Mouse (Mus musculus) CH12.LX (cell line): ENCODE measurements around the gene Plcb2.

Experiments
- CTCF ChIP-seq, 2 experiments: IDR thresholded peaks in 1 of 2; conservative IDR thresholded peaks in 1 of 2; 2 replicates each; pipeline ENCODE4 v1.5.1; 2011 to 2012; ENCODE audit warnings: low read depth in 2 of 2, low read length in 2 of 2, improper control_type of control experiment in 1 of 2, inconsistent platforms in 1 of 2, mild to moderate bottlenecking in 1 of 2, moderate library complexity in 1 of 2
- EP300 ChIP-seq: IDR thresholded peaks from 2 replicates; pipeline ENCODE4 v1.6.1; 2011; ENCODE audit warnings: low read length, improper control_type of control experiment
- NRF1 ChIP-seq: IDR thresholded peaks from 2 replicates; pipeline ENCODE4 v1.6.1; 2014; ENCODE audit warnings: low read depth, mild to moderate bottlenecking, inconsistent platforms, low read length, improper control_type of control experiment, moderate library complexity
- POLR2A ChIP-seq: IDR thresholded peaks from 2 replicates; pipeline ENCODE4 v1.6.1; 2011; ENCODE audit warnings: low read depth, mild to moderate bottlenecking, improper control_type of control experiment, low read length
- POLR2AphosphoS2 ChIP-seq: IDR thresholded peaks from 2 replicates; pipeline ENCODE4 v1.6.1; 2011; ENCODE audit warnings: low read depth, low read length, improper control_type of control experiment
- RAD21 ChIP-seq: IDR thresholded peaks from 2 replicates; pipeline ENCODE4 v1.6.1; 2011; ENCODE audit warnings: low read depth, mild to moderate bottlenecking, low read length, improper control_type of control experiment, moderate library complexity
- RCOR1 ChIP-seq: conservative IDR thresholded peaks from 2 replicates; pipeline ENCODE4 v1.6.1; 2012; ENCODE audit warnings: low read depth, mild to moderate bottlenecking, inconsistent platforms, low read length, improper control_type of control experiment
- TBP ChIP-seq: conservative IDR thresholded peaks from 2 replicates; pipeline ENCODE4 v1.6.1; 2011; ENCODE audit warnings: low read depth, low read length, improper control_type of control experiment
- USF1 ChIP-seq: IDR thresholded peaks from 2 replicates; pipeline ENCODE4 v1.6.1; 2014; ENCODE audit warnings: low read depth, mild to moderate bottlenecking, inconsistent platforms, low read length, improper control_type of control experiment

GRCm38 (mm10) chr2:118700179-118701062, 27.8 kb downstream of the Plcb2 start:
- TF ChIP-seq NRF1 (no peak), TBP (no peak), CTCF (conservative IDR thresholded peaks at IDR 0.05 in 1 of 2, IDR thresholded peaks at IDR 0.05 in 1 of 2; ENCODE audit: low read depth in 2 of 2, low read length in 2 of 2) (peak in 1 of 2 experiments; percentile 84; a peak in 3 of 4 replicates), POLR2A (no peak), EP300 (no peak), RCOR1 (no peak), POLR2AphosphoS2 (no peak), USF1 (no peak), RAD21 (peak; percentile 62)
